Mouse (Mus musculus): ENCODE measurements around the gene Atf7ip. TPM values are rescaled to one million over a fixed set of nuclear protein-coding genes. Genes with fewer than 3 reads are reported as not detected.

The Atf7ip gene
- total and polyA plus RNA-seq, 3 experiments: 4.2 to 35.4 (median 29.7) TPM

GRCm38 (mm10) chr6:136546987-136547386, 41.0 kb downstream of the Atf7ip start (continued):
- no peak for TF ChIP-seq CTCF (conservative IDR thresholded peaks at IDR 0.05 in 1 of 2, IDR thresholded peaks at IDR 0.05 in 1 of 2; ENCODE audit: low read depth in 2 of 2, low read length in 2 of 2)

DNA sequence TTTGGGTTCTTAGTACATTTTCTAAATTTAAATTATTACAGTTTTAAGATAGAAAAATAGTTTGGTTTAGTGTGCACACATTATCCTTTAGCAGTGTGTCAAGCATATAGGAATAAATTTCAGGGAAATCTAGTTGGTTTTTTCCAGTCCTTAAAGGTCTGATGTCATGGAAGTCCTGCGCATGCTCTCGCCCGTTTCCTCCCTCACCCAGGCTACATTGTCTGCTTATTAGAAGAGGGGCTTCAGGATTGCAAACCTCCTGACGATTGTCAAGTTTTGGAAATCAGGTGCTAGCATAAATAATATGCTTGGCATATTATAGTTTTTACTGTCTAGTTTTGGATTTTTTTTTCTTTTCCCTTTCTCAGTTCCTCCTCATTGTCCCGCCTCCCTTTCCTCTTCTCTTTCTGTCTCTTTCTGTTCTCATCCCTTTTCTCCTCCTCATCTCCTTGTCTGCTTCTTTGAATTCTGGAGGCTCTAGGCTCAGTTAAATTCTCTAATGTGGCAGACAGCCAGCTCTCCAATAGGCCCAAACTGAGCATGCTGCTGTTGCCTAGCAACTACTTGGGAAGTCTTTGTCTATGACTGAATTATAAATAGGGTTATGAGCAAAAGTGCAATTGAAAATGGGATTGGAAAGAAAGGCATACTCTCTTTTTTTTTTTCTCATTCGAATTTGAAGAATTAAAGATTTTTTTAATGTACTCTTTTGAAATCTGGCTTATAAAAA, 42.2 kb downstream of the Atf7ip start:
- in situ Hi-C loops (cut with MboI; ENCODE audit: low pct_ligation_motif_present, low pct_unique_long_range_greater_than_20kb, low sequenced_read_pairs) (no loop called here), dilution Hi-C loops (cut with MboI; ENCODE audit: extremely low pct_ligation_motif_present, extremely low pct_unique_long_range_greater_than_20kb, low sequenced_read_pairs) (no loop called here)
- Histone ChIP-seq H3K9ac (ENCODE audit: insufficient read depth, low read depth) (peak overlapping the region; percentile 80), H3K27me3 (replicated peaks) (no peaks in the 10 kb centered on the region), H3K36me3 (replicated peaks in 1 of 2; ENCODE audit: control insufficient read depth in 1 of 2, insufficient read depth in 1 of 2, low read length in 1 of 2) (peaks cover 0 to 9% of the 10 kb centered on the region in 2 experiments), H3K4me1 (ENCODE audit: control insufficient read depth in 1 of 2, insufficient read depth in 2 of 2) (peaks cover 4 to 45% of the 10 kb centered on the region in 2 experiments), H3K79me2 (replicated peaks; ENCODE audit: control insufficient read depth, extremely low read depth, insufficient read depth, poor library complexity, severe bottlenecking) (peaks cover 50% of the 10 kb centered on the region), H3K4me2 (ENCODE audit: insufficient read depth, low read depth, poor library complexity, severe bottlenecking) (peak overlapping the region; percentile 97), H3K27ac (ENCODE audit: insufficient read depth, low read depth) (peak overlapping the region; percentile 42; the same call in 1 of the 2 replicates), H3K9me3 (replicated peaks; ENCODE audit: low read length) (no peaks in the 10 kb centered on the region), H3K4me3 (replicated peaks in 1 of 3; ENCODE audit: low read depth in 2 of 3, low read length in 2 of 3, poor library complexity in 1 of 3) (peak overlapping the region in 2 of 3 experiments; percentile 15 to 17)
- DNase-seq (ENCODE audit: extremely low read depth): peak; percentile 68
- TF ChIP-seq CTCF (conservative IDR thresholded peaks at IDR 0.05 in 1 of 2, IDR thresholded peaks at IDR 0.05 in 1 of 2; ENCODE audit: low read depth in 2 of 2, low read length in 2 of 2): no peak
- TF ChIP-seq MXI1 (IDR thresholded peaks at IDR 0.05; ENCODE audit: low read depth, low read length): peak; percentile 16; the same call in 1 of the 2 replicates
- no peak for TF ChIP-seq POLR2A (IDR thresholded peaks at IDR 0.05; ENCODE audit: low read depth, low read length)
- TF ChIP-seq MYC (IDR thresholded peaks at IDR 0.05; ENCODE audit: low read depth, low read length): 0 out of 2 replicates have a peak, but pooled peaks have one; percentile 29
- peak; percentile 34; the same call in 1 of the 2 replicates for TF ChIP-seq MEF2A (IDR thresholded peaks at IDR 0.05; ENCODE audit: borderline replicate concordance, low read depth, low read length)
- no peak for TF ChIP-seq CHD2 (IDR thresholded peaks at IDR 0.05; ENCODE audit: low read length)
- TF ChIP-seq TBP (conservative IDR thresholded peaks at IDR 0.05; ENCODE audit: low read depth, low read length): no peak
- TF ChIP-seq EP300 (IDR thresholded peaks at IDR 0.05; ENCODE audit: low read length): peak; percentile 83
- peak; percentile 87 for TF ChIP-seq NRF1 (IDR thresholded peaks at IDR 0.05; ENCODE audit: low read depth, low read length)
- no peak for TF ChIP-seq UBTF (IDR thresholded peaks at IDR 0.05; ENCODE audit: low read depth, low read length)
- no peak for TF ChIP-seq SMC3 (IDR thresholded peaks at IDR 0.05; ENCODE audit: low read depth, low read length)
- TF ChIP-seq ZC3H11A (IDR thresholded peaks at IDR 0.05; ENCODE audit: low read depth, low read length): no peak
- 0 out of 2 replicates have a peak, but pooled peaks have one; percentile 42 for TF ChIP-seq E2F4 (IDR thresholded peaks at IDR 0.05; ENCODE audit: insufficient replicate concordance, low read depth, low read length)
- TF ChIP-seq BHLHE40 (IDR thresholded peaks at IDR 0.05; ENCODE audit: low read depth, low read length): peak; percentile 46; the same call in 1 of the 2 replicates
- no peak for TF ChIP-seq KAT2A (IDR thresholded peaks at IDR 0.05; ENCODE audit: insufficient replicate concordance, low read length)
- peak; percentile 86 for TF ChIP-seq IRF4 (IDR thresholded peaks at IDR 0.05; ENCODE audit: low read depth, low read length)
- TF ChIP-seq ZNF384 (IDR thresholded peaks at IDR 0.05; ENCODE audit: low read depth, low read length): peak; percentile 91
- TF ChIP-seq SIN3A (IDR thresholded peaks at IDR 0.05; ENCODE audit: low read length): 0 out of 2 replicates have a peak, but pooled peaks have one; percentile 31
